Mouse (Mus musculus) liver, adult 2 months (tissue): ENCODE measurements around the gene Ergic1.

ENCODE experiments used
- CTCF ChIP-seq: fragments of 200-500 bp; IDR thresholded peaks from 2 replicates; pipeline ENCODE4 v1.5.1; 2011; ENCODE audit warnings: low read depth, low read length, control low read depth
- POLR2A ChIP-seq: fragments of 200-500 bp; IDR thresholded peaks from 2 replicates; pipeline ENCODE4 v1.6.1; 2011; ENCODE audit warnings: low read length, control low read depth; ENCODE audit not compliant: insufficient read depth; ENCODE audit errors: extremely low read depth

- TF ChIP-seq CTCF = no peak
- TF ChIP-seq POLR2A = no peak
Observed at GRCm38 (mm10) chr17:26571377-26571776, 10.1 kb downstream of the Ergic1 start.
